Mouse (Mus musculus) MEL (cell line): ENCODE results near the gene Nudt21. TPM values are rescaled to one million over a fixed set of nuclear protein-coding genes. Genes with fewer than 3 reads are reported as not detected.

Source experiments
- DNase-seq: peaks from one replicate; pipeline ENCODE4 v3.0.0; 2011; ENCODE audit warnings: low read depth, low spot score
- H3K27ac ChIP-seq: 2 replicates; pipeline ENCODE4 v1.5.1; 2012; ENCODE audit warnings: low read depth, mild to moderate bottlenecking, control low read depth, low read length, moderate library complexity; ENCODE audit not compliant: control insufficient read depth
- H3K27me3 ChIP-seq, 2 experiments: fragments of 150-350 bp in 1 of 2; sonication (generic) in 1 of 2; 2 replicates each; pipeline ENCODE4 v1.6.1; 2012; ENCODE audit warnings: low read length in 2 of 2, mild to moderate bottlenecking in 2 of 2, improper control_type of control experiment in 1 of 2, moderate library complexity in 1 of 2; ENCODE audit not compliant: insufficient read depth in 2 of 2, control insufficient read depth in 1 of 2
- H3K36me3 ChIP-seq, 2 experiments: 2 replicates each; pipeline ENCODE4 v1.6.1; 2012 to 2014; ENCODE audit warnings: low read length in 2 of 2, improper control_type of control experiment in 1 of 2, inconsistent platforms in 1 of 2, mild to moderate bottlenecking in 1 of 2; ENCODE audit not compliant: insufficient read depth in 2 of 2, control insufficient read depth in 1 of 2
- H3K4me1 ChIP-seq, 2 experiments: fragments of 150-350 bp in 1 of 2; sonication (generic) in 1 of 2; 2 replicates each; pipeline ENCODE4 v1.6.1; 2012; ENCODE audit warnings: low read length in 2 of 2, improper control_type of control experiment in 1 of 2, mild to moderate bottlenecking in 1 of 2; ENCODE audit not compliant: insufficient read depth in 2 of 2, control insufficient read depth in 1 of 2
- H3K4me3 ChIP-seq, 2 experiments: fragments of 150-350 bp in 1 of 2; sonication (generic) in 1 of 2; 2 replicates each; pipeline ENCODE4 v1.5.1; 2012; ENCODE audit warnings: low read depth in 2 of 2, low read length in 2 of 2, mild to moderate bottlenecking in 2 of 2, moderate library complexity in 2 of 2, control low read depth in 1 of 2, improper control_type of control experiment in 1 of 2; ENCODE audit not compliant: control insufficient read depth in 1 of 2, insufficient read depth in 1 of 2
- H3K79me2 ChIP-seq: 2 replicates; pipeline ENCODE4 v1.6.1; 2012; ENCODE audit warnings: mild to moderate bottlenecking, low read length, moderate library complexity; ENCODE audit not compliant: control insufficient read depth, poor library complexity, insufficient read depth
- H3K9ac ChIP-seq: 2 replicates; pipeline ENCODE4 v1.6.1; 2012; ENCODE audit warnings: low read depth, mild to moderate bottlenecking, control low read depth, low read length, moderate library complexity; ENCODE audit not compliant: control insufficient read depth, poor library complexity, severe bottlenecking
- H3K9me3 ChIP-seq: fragments of 150-350 bp; sonication (generic); replicated peaks from 2 replicates; pipeline ENCODE4 v1.6.1; 2012; ENCODE audit warnings: mild to moderate bottlenecking, low read length, improper control_type of control experiment, moderate library complexity; ENCODE audit not compliant: insufficient read depth
- CHD1 ChIP-seq: IDR thresholded peaks from 2 replicates; pipeline ENCODE4 v1.6.1; 2012; ENCODE audit warnings: low read depth, mild to moderate bottlenecking, inconsistent platforms, low read length, improper control_type of control experiment
- CHD2 ChIP-seq: IDR thresholded peaks from 2 replicates; pipeline ENCODE4 v1.6.1; 2011; ENCODE audit warnings: low read length, improper control_type of control experiment
- CTCF ChIP-seq, 3 experiments: IDR thresholded peaks in 2 of 3; conservative IDR thresholded peaks in 1 of 3; 2 replicates each; pipeline ENCODE4 v1.5.1; 2011 to 2012; ENCODE audit warnings: low read length in 3 of 3, low read depth in 2 of 3, mild to moderate bottlenecking in 2 of 3, improper control_type of control experiment in 1 of 3, inconsistent platforms in 1 of 3, mixed read lengths in 1 of 3, moderate library complexity in 1 of 3; ENCODE audit not compliant: control insufficient read depth in 1 of 3, insufficient read depth in 1 of 3, poor library complexity in 1 of 3, severe bottlenecking in 1 of 3
- E2F4 ChIP-seq: IDR thresholded peaks from 2 replicates; pipeline ENCODE4 v1.6.1; 2011; ENCODE audit warnings: low read depth, low read length, improper control_type of control experiment, borderline replicate concordance
- ETS1 ChIP-seq: IDR thresholded peaks from 2 replicates; pipeline ENCODE4 v1.6.1; 2012; ENCODE audit warnings: low read depth, mild to moderate bottlenecking, inconsistent platforms, low read length, improper control_type of control experiment, moderate library complexity
- JUND ChIP-seq: IDR thresholded peaks from 2 replicates; pipeline ENCODE4 v1.6.1; 2011; ENCODE audit warnings: low read depth, mild to moderate bottlenecking, improper control_type of control experiment, low read length
- MAFK ChIP-seq: IDR thresholded peaks from 2 replicates; pipeline ENCODE4 v1.6.1; 2011; ENCODE audit warnings: low read depth, mild to moderate bottlenecking, low read length, improper control_type of control experiment, borderline replicate concordance
- MEF2A ChIP-seq: IDR thresholded peaks from 2 replicates; pipeline ENCODE4 v1.6.1; 2014; ENCODE audit warnings: low read depth, mild to moderate bottlenecking, inconsistent platforms, low read length, improper control_type of control experiment; ENCODE audit not compliant: poor library complexity, insufficient replicate concordance, severe bottlenecking; ENCODE audit errors: extremely low read depth
- MYB ChIP-seq: IDR thresholded peaks from 2 replicates; pipeline ENCODE4 v1.6.1; 2011; ENCODE audit warnings: mild to moderate bottlenecking, low read depth, low read length, improper control_type of control experiment
- NELFE ChIP-seq: IDR thresholded peaks from 2 replicates; pipeline ENCODE4 v1.6.1; 2011; ENCODE audit warnings: low read depth, low read length, improper control_type of control experiment
- NRF1 ChIP-seq: IDR thresholded peaks from 2 replicates; pipeline ENCODE4 v1.6.1; 2014; ENCODE audit warnings: low read depth, mild to moderate bottlenecking, inconsistent platforms, low read length, improper control_type of control experiment, moderate library complexity; ENCODE audit not compliant: poor library complexity, insufficient read depth, severe bottlenecking
- POLR2AphosphoS2 ChIP-seq: IDR thresholded peaks from 2 replicates; pipeline ENCODE4 v1.6.1; 2011; ENCODE audit warnings: low read length, improper control_type of control experiment
- POLR2AphosphoS5 ChIP-seq: IDR thresholded peaks from 2 replicates; pipeline ENCODE4 v1.6.1; 2012; ENCODE audit warnings: low read depth, borderline replicate concordance, mild to moderate bottlenecking, inconsistent platforms, low read length, moderate library complexity, mixed read lengths
- RCOR1 ChIP-seq: IDR thresholded peaks from 2 replicates; pipeline ENCODE4 v1.6.1; 2012; ENCODE audit warnings: low read depth, mild to moderate bottlenecking, inconsistent platforms, low read length, improper control_type of control experiment
- SIN3A ChIP-seq: IDR thresholded peaks from 2 replicates; pipeline ENCODE4 v1.6.1; 2012; ENCODE audit warnings: low read length, improper control_type of control experiment, inconsistent platforms
- SMC3 ChIP-seq: IDR thresholded peaks from 2 replicates; pipeline ENCODE4 v1.6.1; 2011; ENCODE audit warnings: low read depth, low read length, improper control_type of control experiment
- TAL1 ChIP-seq: IDR thresholded peaks from 2 replicates; pipeline ENCODE4 v1.6.1; 2012; ENCODE audit warnings: mild to moderate bottlenecking, inconsistent platforms, low read length, moderate library complexity, mixed read lengths
- TBP ChIP-seq: IDR thresholded peaks from 2 replicates; pipeline ENCODE4 v1.8.0; 2011; ENCODE audit warnings: low read depth, low read length, improper control_type of control experiment
- UBTF ChIP-seq: IDR thresholded peaks from 2 replicates; pipeline ENCODE4 v1.6.1; 2012; ENCODE audit warnings: low read depth, mild to moderate bottlenecking, inconsistent platforms, low read length, improper control_type of control experiment, moderate library complexity, borderline replicate concordance; ENCODE audit not compliant: insufficient read depth
- USF2 ChIP-seq, 2 experiments: IDR thresholded peaks; 2 replicates each; pipeline ENCODE4 v1.6.1; 2011 to 2012; ENCODE audit warnings: improper control_type of control experiment in 2 of 2, low read length in 2 of 2, borderline replicate concordance in 1 of 2, inconsistent platforms in 1 of 2, low read depth in 1 of 2, mild to moderate bottlenecking in 1 of 2; ENCODE audit not compliant: insufficient read depth in 1 of 2
- ZKSCAN1 ChIP-seq: IDR thresholded peaks from 2 replicates; pipeline ENCODE4 v1.6.1; 2012; ENCODE audit warnings: low read depth, mild to moderate bottlenecking, inconsistent platforms, low read length, improper control_type of control experiment, moderate library complexity
- polyA plus RNA-seq, 2 experiments: library from polyadenylated mRNA; stranded (reverse) in 1 of 2; unstranded in 1 of 2; fragments of >175 nt in 1 of 2; fragments of >200 nt in 1 of 2; gene quantifications; 2 replicates each; pipeline versions ENCODE4 v1.2.1 to v1.2.4; 2012; ENCODE audit warnings: low replicate concordance in 2 of 2, low read depth in 1 of 2; ENCODE audit not compliant: insufficient read length in 2 of 2, insufficient read depth in 1 of 2, missing spikeins in 1 of 2
- total RNA-seq: library from RNA; depleted of rRNA; stranded (reverse); fragments of 300-350 nt; gene quantifications from 2 replicates; pipeline ENCODE4 v1.2.3, GENCODE M21; 2012

Nudt21 gene
- total and polyA plus RNA-seq, 3 experiments: 118 to 157 TPM; not detected in 1

DNA sequence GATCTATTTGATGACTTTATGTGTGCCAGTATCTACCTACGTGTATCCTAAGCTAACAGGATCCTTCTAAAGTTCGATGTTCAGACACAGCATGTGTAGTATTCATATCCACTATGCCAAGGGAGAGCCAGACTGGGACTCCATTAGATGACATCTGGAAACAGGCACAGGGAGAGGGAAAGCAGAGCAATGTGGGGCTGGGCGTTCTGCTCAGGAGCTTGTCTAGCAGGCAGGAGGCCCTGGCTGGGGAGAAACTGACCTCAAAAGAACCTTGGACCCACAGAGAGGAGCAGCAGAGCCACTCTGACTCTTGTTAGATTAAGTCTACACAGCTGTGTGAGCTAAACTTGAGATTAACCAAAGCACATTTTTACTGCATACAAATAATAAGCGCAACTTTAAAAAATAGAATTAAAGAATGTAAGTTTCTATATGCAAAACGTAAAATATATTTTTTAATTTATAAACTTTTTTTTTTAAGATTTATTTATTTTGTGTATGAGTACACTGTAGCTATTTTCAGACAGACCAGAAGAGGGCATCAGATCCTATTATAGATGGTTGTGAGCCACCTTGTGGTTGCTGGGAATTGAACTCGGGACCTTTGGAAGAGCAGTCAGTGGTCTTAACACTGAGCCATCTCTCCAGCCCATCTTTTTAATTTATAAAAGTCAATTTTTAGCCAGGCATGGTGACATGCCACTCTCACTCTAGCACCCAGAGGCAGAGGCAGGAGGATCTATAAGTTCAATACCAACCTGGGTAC, 60.2 kb downstream of the Nudt21 start:
- H3K27me3 ChIP-seq: no peaks in the 10 kb centered on the region
- DNase-seq: no peak
- H3K4me1 ChIP-seq: no peaks in the 10 kb centered on the region
- H3K9me3 ChIP-seq: no peaks in the 10 kb centered on the region
- H3K79me2 ChIP-seq: no peaks in the 10 kb centered on the region
- no peak overlapping the region for H3K27ac ChIP-seq
- H3K36me3 ChIP-seq: peaks cover 0 to 31% of the 10 kb centered on the region in 2 experiments; a peak in 2 of 4 replicates
- TF ChIP-seq SMC3: peak; percentile 20; the same call in 1 of the 2 replicates
- TF ChIP-seq MEF2A: no peak
- TF ChIP-seq CHD1: no peak
- TF ChIP-seq CTCF (IDR thresholded peaks at IDR 0.05 in 2 of 3, conservative IDR thresholded peaks at IDR 0.05 in 1 of 3; ENCODE audit: control insufficient read depth in 1 of 3, insufficient read depth in 1 of 3, low read depth in 2 of 3, low read length in 3 of 3, poor library complexity in 1 of 3, severe bottlenecking in 1 of 3): peak in 1 of 3 experiments; percentile 38; a peak in 2 of 6 replicates
- no peak for TF ChIP-seq UBTF
- H3K9ac ChIP-seq: no peak overlapping the region
- no peak overlapping the region for H3K4me3 ChIP-seq

DNA sequence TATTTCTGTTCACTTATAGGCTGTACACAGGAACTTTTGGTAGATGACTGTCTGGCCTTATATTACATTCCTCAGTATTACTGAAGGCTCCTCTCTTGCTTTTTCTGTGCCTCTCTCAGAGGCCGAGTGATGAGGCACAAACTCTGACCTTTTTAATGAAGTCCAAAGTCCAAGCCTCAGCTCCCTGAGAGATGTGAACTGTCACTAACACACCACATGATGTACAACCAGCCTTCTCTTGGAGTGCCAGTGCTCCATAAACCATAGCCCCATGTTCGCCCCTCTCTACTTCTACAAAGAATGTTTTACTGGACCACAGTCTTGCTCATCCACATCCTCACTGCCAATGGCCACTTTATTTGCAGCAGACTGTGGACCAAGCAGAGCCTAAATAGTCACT, 61.5 kb downstream of the Nudt21 start:
- TF ChIP-seq MAFK (no peak), POLR2AphosphoS5 (no peak), SIN3A (no peak), CHD2 (no peak), ZKSCAN1 (no peak), MYB (no peak), RCOR1 (no peak), SMC3 (no peak), JUND (no peak), POLR2AphosphoS2 (no peak), TBP (no peak), NELFE (no peak), NRF1 (no peak), E2F4 (no peak), TAL1 (no peak), CHD1 (no peak), ETS1 (no peak), USF2 (IDR thresholded peaks at IDR 0.05; ENCODE audit: borderline replicate concordance in 1 of 2, insufficient read depth in 1 of 2, low read depth in 1 of 2, low read length in 2 of 2) (no peak)
- H3K36me3 ChIP-seq: peaks cover 0 to 26% of the 10 kb centered on the region in 2 experiments; a peak in 2 of 4 replicates
- no peaks in the 10 kb centered on the region for H3K9me3 ChIP-seq
- no peak overlapping the region for H3K4me3 ChIP-seq
- no peak overlapping the region for H3K27ac ChIP-seq
- DNase-seq: no peak
- H3K4me1 ChIP-seq: no peaks in the 10 kb centered on the region
- H3K79me2 ChIP-seq: no peaks in the 10 kb centered on the region
- H3K27me3 ChIP-seq: no peaks in the 10 kb centered on the region
- H3K9ac ChIP-seq: no peak overlapping the region
